Mouse (Mus musculus): Measurements from ENCODE around the gene Dthd1. TPM values are rescaled to one million over a fixed set of nuclear protein-coding genes. Genes with fewer than 3 reads are reported as not detected.

The Dthd1 gene
- polyA plus RNA-seq (2017; shearing (Covaris generic)): not detected

GRCm38 (mm10) chr5:62813402-62814071 is at the start of gene Dthd1:
Dthd1 (plus strand) TSS chr5:62813823.
- ATAC-seq: no peak

- ATAC-seq: no peak
Measured at GRCm38 (mm10) chr5:62764161-62764560, 49.5 kb upstream of the Dthd1 start.

- ATAC-seq: no peak
Measured at GRCm38 (mm10) chr5:62765459-62765783, 48.2 kb upstream of the Dthd1 start.

DNA sequence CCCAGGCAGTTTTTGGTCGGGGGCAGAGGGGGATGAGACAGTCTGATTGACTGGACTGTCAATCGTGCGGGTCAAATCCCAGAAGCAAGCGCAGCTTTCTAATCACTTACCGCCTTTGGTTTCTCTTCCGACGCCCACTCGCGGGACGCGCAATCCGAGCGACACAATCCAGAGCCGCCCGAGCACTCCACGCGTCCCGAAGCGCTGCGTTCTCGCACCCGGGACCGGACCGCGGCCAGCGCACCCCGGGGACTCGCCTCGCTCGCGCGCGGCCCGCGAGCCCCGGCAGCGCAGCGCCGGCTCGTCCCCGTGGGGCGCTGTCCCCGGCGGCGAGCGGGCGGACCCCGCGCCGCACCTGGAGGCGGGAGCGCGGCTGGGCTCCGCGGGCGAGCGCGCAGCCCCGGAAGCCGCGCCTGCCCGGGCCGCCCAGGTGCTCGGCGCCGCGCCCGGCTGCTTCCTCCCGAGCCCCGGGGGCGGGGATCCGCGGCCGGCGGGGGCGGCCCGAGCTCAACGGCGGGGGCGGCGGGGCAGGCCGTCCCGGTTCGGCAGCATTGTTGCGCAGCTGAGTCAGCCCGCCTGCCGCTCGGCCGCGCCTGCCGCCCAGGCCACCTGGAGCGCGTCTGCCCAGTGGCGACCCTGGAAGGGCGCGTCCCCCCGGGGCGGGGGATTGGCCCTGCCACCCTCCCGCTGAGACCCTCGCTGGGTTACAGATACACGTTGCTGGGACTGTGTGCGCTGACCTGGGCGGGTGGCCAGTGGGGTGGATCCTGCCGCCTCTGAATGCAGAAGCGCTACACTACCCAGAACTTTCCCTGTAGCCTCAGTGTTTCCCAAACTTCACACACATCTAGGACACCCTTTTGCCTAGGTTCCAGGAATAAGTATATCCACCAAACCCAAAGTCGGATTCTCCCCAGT is 47.6 kb upstream of the Dthd1 start, which contains the start of gene Arap2:
Gene Arap2, minus strand, starts transcription at position 376 of the 918 bp plus-strand sequence.
- peak; percentile 81 for ATAC-seq

- no peak for ATAC-seq
Measured at GRCm38 (mm10) chr5:62771775-62772599, 41.6 kb upstream of the Dthd1 start.

GRCm38 (mm10) chr5:62777804-62778203 is 35.8 kb upstream of the Dthd1 start:
- ATAC-seq: no peak

DNA sequence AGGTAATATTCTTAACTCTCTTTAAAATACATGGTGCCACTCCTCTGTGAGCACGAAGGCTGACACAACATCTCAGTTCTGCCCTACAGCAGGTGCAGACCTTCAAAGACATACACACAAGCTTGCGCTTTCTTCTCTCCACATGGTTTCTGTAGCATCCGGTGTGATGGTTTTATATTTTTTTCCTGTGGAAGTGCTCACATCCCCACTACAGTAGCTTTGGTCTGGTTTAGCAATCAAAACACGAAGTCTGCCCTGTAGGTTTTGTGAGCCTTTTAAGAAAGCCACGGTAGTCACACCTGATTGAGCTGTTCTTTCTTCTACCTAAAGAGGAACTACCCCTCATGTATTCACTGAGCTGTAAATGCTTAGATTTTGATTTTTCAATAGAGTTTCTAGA is 34.9 kb upstream of the Dthd1 start:
- peak; percentile 91 for ATAC-seq

DNA sequence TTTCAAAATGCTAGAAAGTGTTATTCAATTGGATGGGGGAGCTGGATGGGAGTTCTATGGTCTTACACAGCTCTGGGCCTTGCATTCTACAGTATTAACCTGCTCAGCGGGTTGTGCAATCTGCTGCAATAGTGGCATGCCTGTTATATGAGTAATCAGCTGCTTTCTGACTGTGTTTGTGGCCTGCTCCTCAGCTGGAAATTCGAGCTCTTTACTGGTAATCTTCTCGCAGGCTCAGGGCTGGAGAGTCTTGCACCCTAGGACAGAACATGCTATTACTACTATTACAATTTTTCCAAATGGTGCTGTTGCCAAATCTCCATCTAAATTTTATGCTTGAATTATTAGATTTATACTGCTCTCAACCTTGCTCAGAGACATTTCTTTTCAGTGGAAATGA is 26.8 kb upstream of the Dthd1 start:
- no peak for ATAC-seq

DNA sequence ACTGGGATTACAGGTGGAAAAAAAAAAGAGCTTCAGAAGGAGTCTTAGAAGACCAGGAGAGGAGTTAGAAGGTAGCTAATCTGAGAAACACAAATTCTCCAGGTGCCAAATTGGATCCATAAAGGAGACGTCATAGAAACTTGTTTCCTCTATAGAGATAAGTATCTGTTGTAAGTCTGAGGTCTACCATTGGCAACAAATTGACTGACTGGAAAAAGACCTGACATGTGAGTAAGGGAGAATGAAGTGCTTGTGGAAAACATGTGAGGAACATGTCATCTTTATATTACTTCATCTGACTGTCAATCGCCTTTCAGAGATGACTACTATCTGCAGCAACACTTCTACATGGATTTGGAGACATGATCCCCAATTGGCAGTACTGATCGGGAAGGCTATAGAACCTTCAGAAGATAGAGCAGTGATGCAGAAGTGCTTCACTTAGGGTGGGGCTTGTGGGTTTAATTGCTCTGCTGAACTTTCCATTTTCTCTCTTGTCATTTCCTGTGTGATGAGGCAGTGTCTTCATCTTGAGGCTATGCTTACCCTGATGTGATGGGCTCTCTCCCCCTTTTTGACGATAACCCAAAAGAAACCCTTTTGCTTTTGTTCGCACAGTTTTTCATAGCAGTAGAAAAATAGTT is 22.6 kb upstream of the Dthd1 start:
- ATAC-seq: peak; percentile 95

DNA sequence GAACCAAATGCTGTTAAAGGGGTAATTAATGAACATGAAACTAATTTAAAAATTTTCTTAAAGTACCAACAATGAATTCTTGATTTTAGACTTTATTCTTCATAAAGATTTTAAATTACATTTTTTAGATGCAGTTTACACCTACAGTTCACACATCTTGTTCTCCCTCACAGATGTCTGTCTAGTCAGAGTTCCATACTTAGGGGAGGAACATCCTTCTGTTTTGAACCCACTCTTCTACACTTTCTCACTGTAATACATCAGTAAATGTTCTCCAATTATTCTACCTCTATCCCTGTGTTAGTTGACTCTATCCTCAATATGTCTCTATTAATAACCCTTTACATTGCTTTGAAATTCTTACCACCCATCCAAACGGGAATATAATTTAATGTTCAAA is 20.8 kb upstream of the Dthd1 start:
- ATAC-seq: no peak

DNA sequence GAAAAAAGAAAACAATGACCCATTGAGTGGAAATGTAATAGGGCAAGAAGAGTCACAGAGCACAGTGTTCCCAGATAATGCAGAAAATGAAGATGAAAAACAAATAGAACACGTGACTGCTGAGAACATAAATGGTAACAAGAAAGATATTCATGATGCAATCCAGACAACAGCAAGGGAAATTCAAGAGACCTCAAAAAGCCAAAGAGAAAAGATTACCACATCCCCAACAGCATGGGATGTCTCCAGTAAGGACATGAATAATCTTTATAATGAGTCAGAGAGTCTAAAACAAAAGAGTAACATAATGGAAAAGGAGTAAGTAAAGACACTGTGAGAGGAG is 420 bp downstream of the Dthd1 start:
- no peak for ATAC-seq

- peak; percentile 97 for ATAC-seq
Measured at GRCm38 (mm10) chr5:62815741-62816140, 2.1 kb downstream of the Dthd1 start.

GRCm38 (mm10) chr5:62819567-62819966 is 5.9 kb downstream of the Dthd1 start:
- ATAC-seq: no peak

- peak; percentile 26 for ATAC-seq
Measured at GRCm38 (mm10) chr5:62820363-62821271, 7.0 kb downstream of the Dthd1 start.

DNA sequence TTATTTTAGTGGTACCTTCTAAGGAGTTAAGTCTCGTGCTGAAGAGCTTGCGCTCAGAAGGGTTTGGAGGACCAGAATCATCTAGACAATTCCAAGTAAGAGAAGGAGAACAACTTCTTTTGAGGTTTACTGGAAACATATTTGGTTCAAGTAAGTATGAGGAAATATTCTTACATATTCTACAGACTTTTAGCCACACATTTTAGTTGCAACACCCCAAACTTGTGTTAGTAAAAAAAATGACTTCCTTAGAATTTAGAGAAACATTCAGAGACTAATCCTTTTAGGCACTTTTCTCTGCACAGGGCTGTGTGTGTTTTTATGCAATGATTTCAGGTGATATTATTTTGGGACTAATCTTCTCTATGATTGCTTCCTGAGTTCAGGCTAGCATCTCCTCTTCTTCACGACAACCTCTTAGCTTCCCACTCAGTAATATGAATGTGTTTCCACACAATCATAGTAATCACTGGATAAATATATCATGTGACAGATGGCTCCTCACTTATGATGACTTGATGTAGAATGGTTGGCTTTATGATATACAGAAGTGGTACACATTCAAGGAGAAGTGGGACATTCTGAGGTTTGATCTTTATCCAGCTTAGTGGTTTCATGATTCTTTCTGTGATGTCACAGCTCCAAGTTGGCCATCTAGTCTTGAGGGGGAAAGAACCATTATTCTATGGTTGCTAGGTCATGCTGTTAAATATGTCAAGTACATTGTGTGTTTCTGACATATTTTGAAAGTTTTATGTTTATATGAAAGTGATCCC is 29.5 kb downstream of the Dthd1 start:
- ATAC-seq: no peak

DNA sequence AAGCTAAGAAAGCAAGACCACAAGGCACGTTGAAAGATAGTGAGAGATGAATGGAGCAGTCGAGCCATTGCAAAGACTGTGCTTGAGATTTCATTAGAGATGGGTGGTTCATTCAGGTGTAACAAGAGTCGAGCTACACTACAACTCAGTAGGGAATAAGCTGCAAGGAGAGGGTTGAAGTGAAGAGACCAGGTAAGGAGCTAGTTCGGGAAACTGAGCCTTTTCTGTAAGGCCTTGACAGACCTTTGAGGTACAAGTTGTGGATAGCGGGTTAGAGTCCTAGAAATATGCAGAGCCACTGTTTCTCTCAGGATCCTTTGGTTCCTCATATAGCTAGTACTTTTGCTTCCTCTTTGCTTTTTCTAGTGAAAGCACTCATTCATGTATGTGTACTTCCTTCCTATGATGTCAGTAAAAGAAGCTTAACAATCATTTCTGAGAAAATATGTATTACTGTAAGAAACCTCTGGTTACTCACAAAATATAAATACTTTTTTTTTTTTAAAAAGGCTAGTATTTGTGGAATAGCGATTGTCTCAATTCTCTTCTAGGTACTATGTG is 33.0 kb downstream of the Dthd1 start:
- ATAC-seq: peak; percentile 77

- ATAC-seq: no peak
Measured at GRCm38 (mm10) chr5:62851337-62851736, 37.7 kb downstream of the Dthd1 start.

DNA sequence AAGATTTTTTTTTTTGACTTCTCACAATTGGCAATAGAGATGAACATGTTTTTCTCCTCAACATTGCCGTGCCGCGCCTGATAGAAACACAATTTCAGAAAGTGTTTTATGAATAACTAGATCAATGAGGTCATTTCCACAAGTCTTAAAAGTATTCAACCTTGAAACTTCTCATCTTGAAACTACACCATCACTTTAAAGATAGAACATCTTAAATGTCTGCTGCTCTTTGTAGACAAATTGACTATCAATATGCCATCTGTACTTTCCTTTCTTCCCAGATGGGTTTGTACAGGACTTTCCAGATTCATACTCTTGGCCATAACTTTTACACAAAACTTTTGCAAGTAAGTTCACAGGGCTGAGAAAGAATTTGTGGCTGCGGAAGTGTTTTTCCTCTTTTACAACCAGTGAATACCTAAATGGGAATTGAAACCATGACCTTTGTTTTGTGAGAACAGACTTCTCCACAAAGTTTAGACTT is 40.8 kb downstream of the Dthd1 start:
- no peak for ATAC-seq

GRCm38 (mm10) chr5:62857502-62857901 is 43.9 kb downstream of the Dthd1 start:
- no peak for ATAC-seq

DNA sequence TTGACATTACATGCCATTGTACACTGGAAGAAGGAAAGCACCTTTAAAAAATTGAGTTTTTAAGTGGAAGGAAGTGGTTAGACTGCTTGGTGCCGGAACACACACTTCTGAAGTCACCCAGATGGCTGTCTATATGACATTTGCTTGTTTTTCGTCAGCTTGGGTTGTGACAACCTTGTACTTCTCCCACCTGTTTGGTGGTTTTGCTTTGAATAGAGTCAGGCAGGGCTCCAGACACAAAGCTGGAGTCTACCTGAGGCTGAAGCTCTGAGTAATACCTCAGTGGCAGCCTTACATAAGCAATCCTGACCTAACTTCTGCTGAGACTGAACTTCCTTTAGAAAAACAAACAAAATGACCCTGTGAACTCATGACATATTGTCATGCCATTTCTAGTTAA is 44.7 kb downstream of the Dthd1 start:
- peak; percentile 80 for ATAC-seq
